Mouse (Mus musculus): ENCODE measurements at regions not wholly inside any gene's neighbourhood (a gene's known extent, or its start where the extent isn't known, plus 50 kb on each side); places are given as distances from the start of the nearest gene placed in this dataset.

DNA sequence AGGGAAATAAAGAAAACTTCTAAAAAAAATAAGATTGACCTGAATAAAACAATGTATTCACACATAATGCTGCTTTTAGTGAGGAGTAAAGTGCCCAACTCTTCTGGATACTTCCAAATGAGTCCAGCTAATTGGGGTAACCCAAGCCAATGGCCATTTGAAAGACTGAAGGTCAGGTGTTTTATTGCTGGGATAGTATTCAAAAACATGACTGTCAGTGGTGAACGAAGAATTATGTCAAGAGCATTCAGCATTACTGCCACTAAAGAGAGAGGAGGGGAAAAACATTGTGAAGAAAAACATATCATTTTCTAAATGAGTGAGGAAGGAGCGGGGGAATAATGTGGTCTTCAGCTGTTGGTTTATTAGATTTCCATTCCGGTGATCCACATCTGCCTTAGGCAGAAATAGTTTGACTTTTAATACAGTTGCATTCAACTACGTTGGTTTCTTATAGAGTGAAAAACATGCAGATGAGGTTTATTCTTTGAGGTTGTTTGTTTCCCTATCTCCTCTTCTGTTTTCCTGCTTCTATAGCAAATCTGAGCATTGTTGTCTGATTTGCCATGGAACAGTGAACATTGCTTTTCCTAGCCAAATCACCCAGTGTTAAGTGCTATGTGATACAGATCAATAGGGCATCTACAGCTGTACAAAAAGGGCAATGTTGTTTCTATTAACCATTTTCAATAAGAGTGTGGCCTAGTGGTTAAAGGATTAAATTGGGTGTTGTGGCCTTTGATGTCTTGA, 435.3 kb upstream of the Ccnh start:
- H3K4me3 ChIP-seq (ENCODE audit: control insufficient read depth in 1 of 2, insufficient read depth in 1 of 2, low read depth in 2 of 2, low read length in 2 of 2) = no peak overlapping the region
- no peak for TF ChIP-seq GABPA (IDR thresholded peaks at IDR 0.05; ENCODE audit: low read depth, low read length)
- no peak for TF ChIP-seq CHD1 (IDR thresholded peaks at IDR 0.05; ENCODE audit: low read depth, low read length)
- no peak for TF ChIP-seq POLR2A (IDR thresholded peaks at IDR 0.05; ENCODE audit: control insufficient read depth in 1 of 2, insufficient read depth in 1 of 2, low read depth in 1 of 2, low read length in 2 of 2, poor library complexity in 1 of 2)
- TF ChIP-seq JUND (IDR thresholded peaks at IDR 0.05; ENCODE audit: low read depth, low read length) = no peak
- no peak for TF ChIP-seq BHLHE40 (IDR thresholded peaks at IDR 0.05; ENCODE audit: borderline replicate concordance, low read depth, low read length)
- TF ChIP-seq CTCF (IDR thresholded peaks at IDR 0.05 in 2 of 3, conservative IDR thresholded peaks at IDR 0.05 in 1 of 3; ENCODE audit: control insufficient read depth in 1 of 3, insufficient read depth in 1 of 3, low read depth in 2 of 3, low read length in 3 of 3, poor library complexity in 1 of 3, severe bottlenecking in 1 of 3) = no peak
- TF ChIP-seq MAZ (IDR thresholded peaks at IDR 0.05; ENCODE audit: low read depth, low read length) = no peak
- TF ChIP-seq E2F4 (IDR thresholded peaks at IDR 0.05; ENCODE audit: borderline replicate concordance, low read depth, low read length) = no peak
- no peak for TF ChIP-seq ZKSCAN1 (IDR thresholded peaks at IDR 0.05; ENCODE audit: low read depth, low read length)
- TF ChIP-seq RCOR1 (IDR thresholded peaks at IDR 0.05; ENCODE audit: low read depth, low read length) = no peak
- TF ChIP-seq MYB (IDR thresholded peaks at IDR 0.05; ENCODE audit: low read depth, low read length) = no peak
- no peak for TF ChIP-seq CHD2 (IDR thresholded peaks at IDR 0.05; ENCODE audit: low read length)
- no peak for TF ChIP-seq EP300 (IDR thresholded peaks at IDR 0.05; ENCODE audit: low read depth in 1 of 2, low read length in 2 of 2)
- TF ChIP-seq NELFE (IDR thresholded peaks at IDR 0.05; ENCODE audit: low read depth, low read length) = no peak
- no peak for TF ChIP-seq MXI1 (IDR thresholded peaks at IDR 0.05; ENCODE audit: low read depth, low read length)
- TF ChIP-seq RAD21 (IDR thresholded peaks at IDR 0.05; ENCODE audit: low read depth, low read length) = no peak
- no peak overlapping the region for H3K27ac ChIP-seq (ENCODE audit: control insufficient read depth, low read depth, low read length)
- H3K27me3 ChIP-seq (ENCODE audit: control insufficient read depth in 1 of 2, insufficient read depth in 2 of 2, low read length in 2 of 2) = peaks cover 0 to 2% of the 10 kb centered on the region in 2 experiments; a peak in 1 of 4 replicates
- H3K9ac ChIP-seq (ENCODE audit: control insufficient read depth, low read depth, low read length, poor library complexity, severe bottlenecking) = no peak overlapping the region
- no peaks in the 10 kb centered on the region for H3K4me1 ChIP-seq (ENCODE audit: control insufficient read depth in 1 of 2, insufficient read depth in 2 of 2, low read length in 2 of 2)
- H3K79me2 ChIP-seq (ENCODE audit: control insufficient read depth, insufficient read depth, low read length, poor library complexity) = no peaks in the 10 kb centered on the region
- no peaks in the 10 kb centered on the region for H3K36me3 ChIP-seq (ENCODE audit: control insufficient read depth in 1 of 2, insufficient read depth in 2 of 2, low read length in 2 of 2)
- H3K9me3 ChIP-seq (replicated peaks; ENCODE audit: insufficient read depth, low read length) = no peaks in the 10 kb centered on the region
- DNase-seq (ENCODE audit: low read depth, low spot score) = no peak

DNA sequence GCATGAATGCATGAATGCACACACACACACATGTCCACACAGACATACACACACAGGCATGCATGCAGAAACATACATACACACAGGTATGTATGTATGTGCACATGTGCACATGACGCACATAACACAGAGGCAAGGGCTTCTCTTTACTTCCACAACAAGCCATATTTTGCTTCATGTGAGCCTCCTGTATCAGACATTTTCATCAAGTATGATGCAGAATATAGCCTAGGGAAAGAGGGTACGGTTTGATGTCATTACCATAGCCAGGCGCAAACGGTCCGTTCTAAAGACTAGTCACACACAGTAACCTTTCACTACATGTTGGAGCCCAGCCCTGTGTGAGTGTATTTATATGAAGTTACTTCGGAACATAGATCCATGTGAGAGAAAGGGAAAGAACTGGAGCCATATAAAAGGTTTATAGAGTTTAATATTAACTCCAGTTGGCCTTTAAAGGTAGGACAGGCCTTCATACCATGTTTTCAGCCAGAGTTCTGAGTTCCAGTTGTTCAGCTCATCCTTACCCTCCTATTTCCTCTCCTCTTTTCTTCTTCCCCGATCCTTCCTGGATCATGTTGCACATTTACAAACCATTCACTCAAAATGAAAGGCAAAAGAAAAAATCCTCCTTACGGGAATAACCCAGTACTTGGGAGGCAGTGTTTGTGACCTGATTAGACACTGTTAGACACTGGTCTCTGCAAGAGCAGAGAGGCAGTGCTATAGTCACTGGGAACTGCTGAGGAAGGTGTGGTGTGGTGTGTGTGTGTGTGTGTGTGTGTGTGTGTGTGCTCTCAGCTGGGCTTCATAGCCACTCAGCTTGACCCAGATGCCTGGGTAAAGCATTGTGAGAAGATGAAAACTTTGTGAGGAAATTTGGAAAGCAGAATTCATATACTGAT, 434.1 kb upstream of the Ccnh start:
- Histone ChIP-seq H3K9ac (ENCODE audit: control insufficient read depth, low read depth, low read length, poor library complexity, severe bottlenecking) (no peak overlapping the region), H3K9me3 (replicated peaks; ENCODE audit: insufficient read depth, low read length) (no peaks in the 10 kb centered on the region), H3K27me3 (ENCODE audit: control insufficient read depth in 1 of 2, insufficient read depth in 2 of 2, low read length in 2 of 2) (peaks cover 0 to 2% of the 10 kb centered on the region in 2 experiments; a peak in 1 of 4 replicates), H3K36me3 (ENCODE audit: control insufficient read depth in 1 of 2, insufficient read depth in 2 of 2, low read length in 2 of 2) (no peaks in the 10 kb centered on the region), H3K4me3 (ENCODE audit: control insufficient read depth in 1 of 2, insufficient read depth in 1 of 2, low read depth in 2 of 2, low read length in 2 of 2) (no peak overlapping the region), H3K4me1 (ENCODE audit: control insufficient read depth in 1 of 2, insufficient read depth in 2 of 2, low read length in 2 of 2) (no peaks in the 10 kb centered on the region), H3K27ac (ENCODE audit: control insufficient read depth, low read depth, low read length) (no peak overlapping the region), H3K79me2 (ENCODE audit: control insufficient read depth, insufficient read depth, low read length, poor library complexity) (no peaks in the 10 kb centered on the region)
- no peak for DNase-seq (ENCODE audit: low read depth, low spot score)
- TF ChIP-seq ZMIZ1 (IDR thresholded peaks at IDR 0.05; ENCODE audit: low read depth, low read length) (no peak), TAL1 (IDR thresholded peaks at IDR 0.05; ENCODE audit: low read length) (no peak), USF1 (IDR thresholded peaks at IDR 0.05; ENCODE audit: low read depth, low read length) (no peak), ELF1 (IDR thresholded peaks at IDR 0.05; ENCODE audit: low read depth, low read length) (no peak), CHD1 (IDR thresholded peaks at IDR 0.05; ENCODE audit: low read depth, low read length) (no peak), RCOR1 (IDR thresholded peaks at IDR 0.05; ENCODE audit: low read depth, low read length) (no peak), MYB (IDR thresholded peaks at IDR 0.05; ENCODE audit: low read depth, low read length) (no peak), GABPA (IDR thresholded peaks at IDR 0.05; ENCODE audit: low read depth, low read length) (no peak)

Data from MEL (cell line).